Mouse (Mus musculus) hindbrain, embryonic 15.5 days (tissue): Measurements from ENCODE around the gene Foxi1. TPM values are rescaled to one million over a fixed set of nuclear protein-coding genes. Genes with fewer than 3 reads are reported as not detected.

Experiments used
- polyA plus RNA-seq: library from polyadenylated mRNA; unstranded; fragments of >200 nt; fragmentation: Nextera tagmentation; extraction: Ambion mirVana; gene quantifications from 2 replicates; pipeline ENCODE4 v1.2.1, GENCODE M21; 2015

The Foxi1 gene
- polyA plus RNA-seq, 1 experiment from 2014 or later: not detected

Other genes with a start within 250 kb of the Foxi1 start
- 0.25 and 0.28 TPM in 2 replicates for gene Kcnmb1, start 245.1 kb downstream of the Foxi1 start, polyA plus RNA-seq
- 107 and 130 TPM in 2 replicates for gene Kcnip1, start 214.9 kb downstream of the Foxi1 start, polyA plus RNA-seq
- 1.7 and 2.5 TPM in 2 replicates for gene Lcp2, start 161.2 kb downstream of the Foxi1 start, polyA plus RNA-seq
- 4.5 and 8.5 TPM in 2 replicates for gene 4930469K13Rik, start 109.5 kb downstream of the Foxi1 start, polyA plus RNA-seq
- gene Fam196b, start 106.7 kb upstream of the Foxi1 start, polyA plus RNA-seq: 4.2 and 4.7 TPM in 2 replicates